Mouse (Mus musculus): ENCODE results near the gene Tmem239. TPM values are rescaled to one million over a fixed set of nuclear protein-coding genes. Genes with fewer than 3 reads are reported as not detected.
"Not testable (repeated sequence)": the region's sequence is repeated elsewhere in the genome, so short reads cannot be mapped to it uniquely, and the experiment has no call there.

Tmem239 gene
- total RNA-seq (2014; fragmentation: Nextera tagmentation): not detected in 2 replicates
- total RNA-seq (2017): not detected in 2 replicates
- polyA plus RNA-seq (2012): not detected in 2 replicates

- ATAC-seq (ENCODE audit: extremely low read depth, insufficient number of reproducible peaks, low FRiP score, poor library complexity, severe bottlenecking) (no peak), DNase-seq (ENCODE audit: low spot score) (no peak)
- H3K27me3 ChIP-seq (ENCODE audit: insufficient read depth, low read length): peaks cover 27% of the 10 kb centered on the region
- H3K4me1 ChIP-seq (ENCODE audit: insufficient read depth, low read depth, low read length): peaks cover 3% of the 10 kb centered on the region
- H3K9me3 ChIP-seq (replicated peaks): no peaks in the 10 kb centered on the region
- TF ChIP-seq POLR2AphosphoS5 (IDR thresholded peaks at IDR 0.05; ENCODE audit: insufficient replicate concordance, low read depth, low read length) (no peak), GATA2 (IDR thresholded peaks at IDR 0.05; ENCODE audit: borderline replicate concordance, low read depth, low read length) (no peak), GATA1 (IDR thresholded peaks at IDR 0.05; ENCODE audit: borderline replicate concordance, low read length) (no peak), TAL1 (conservative IDR thresholded peaks at IDR 0.05; ENCODE audit: low read depth, low read length) (no peak), CTCF (IDR thresholded peaks at IDR 0.05; ENCODE audit: low read depth, low read length) (no peak)
- no peaks in the 10 kb centered on the region for H3K36me3 ChIP-seq (replicated peaks)
- no peak within 1 kb of the TSS for H3K4me3 ChIP-seq (ENCODE audit: low read depth, low read length)
Observed at GRCm38 (mm10) chr2:130406178-130406577, at the start of gene Tmem239. Tmem239 (plus strand) TSS chr2:130406478.

- Histone ChIP-seq H3K4me3 (ENCODE audit: low read depth, low read length) (no peak overlapping the region), H3K36me3 (replicated peaks) (no peaks in the 10 kb centered on the region), H3K27me3 (ENCODE audit: insufficient read depth, low read length) (peaks cover 14% of the 10 kb centered on the region; the same call in 1 of the 2 replicates), H3K4me1 (ENCODE audit: insufficient read depth, low read depth, low read length) (no peaks in the 10 kb centered on the region; the same call in 1 of the 2 replicates), H3K9me3 (replicated peaks) (no peaks in the 10 kb centered on the region)
- DNase-seq (ENCODE audit: low spot score) (no peak), ATAC-seq (ENCODE audit: extremely low read depth, insufficient number of reproducible peaks, low FRiP score, poor library complexity, severe bottlenecking) (no peak)
- TF ChIP-seq CTCF (IDR thresholded peaks at IDR 0.05; ENCODE audit: low read depth, low read length): no peak
- no peak for TF ChIP-seq TAL1 (conservative IDR thresholded peaks at IDR 0.05; ENCODE audit: low read depth, low read length)
- TF ChIP-seq GATA2 (IDR thresholded peaks at IDR 0.05; ENCODE audit: borderline replicate concordance, low read depth, low read length): no peak
- TF ChIP-seq POLR2AphosphoS5 (IDR thresholded peaks at IDR 0.05; ENCODE audit: insufficient replicate concordance, low read depth, low read length): no peak
- no peak for TF ChIP-seq GATA1 (IDR thresholded peaks at IDR 0.05; ENCODE audit: borderline replicate concordance, low read length)
Observed at GRCm38 (mm10) chr2:130357551-130357950, 48.7 kb upstream of the Tmem239 start.

- no peaks in the 10 kb centered on the region; the same call in 1 of the 2 replicates for H3K4me1 ChIP-seq (ENCODE audit: insufficient read depth, low read depth, low read length)
- no peak for DNase-seq (ENCODE audit: low spot score)
- no peaks in the 10 kb centered on the region for H3K36me3 ChIP-seq (replicated peaks)
- no peaks in the 10 kb centered on the region for H3K9me3 ChIP-seq (replicated peaks)
- TF ChIP-seq GATA1 (IDR thresholded peaks at IDR 0.05; ENCODE audit: borderline replicate concordance, low read length) (no peak), CTCF (IDR thresholded peaks at IDR 0.05; ENCODE audit: low read depth, low read length) (no peak), GATA2 (IDR thresholded peaks at IDR 0.05; ENCODE audit: borderline replicate concordance, low read depth, low read length) (no peak), POLR2AphosphoS5 (IDR thresholded peaks at IDR 0.05; ENCODE audit: insufficient replicate concordance, low read depth, low read length) (no peak), TAL1 (conservative IDR thresholded peaks at IDR 0.05; ENCODE audit: low read depth, low read length) (no peak)
- H3K27me3 ChIP-seq (ENCODE audit: insufficient read depth, low read length): peaks cover 14% of the 10 kb centered on the region; the same call in 1 of the 2 replicates
- no peak overlapping the region for H3K4me3 ChIP-seq (ENCODE audit: low read depth, low read length)
- ATAC-seq (ENCODE audit: extremely low read depth, insufficient number of reproducible peaks, low FRiP score, poor library complexity, severe bottlenecking): no peak
Observed at GRCm38 (mm10) chr2:130358852-130359251, 47.4 kb upstream of the Tmem239 start.

GRCm38 (mm10) chr2:130362511-130363026, 43.7 kb upstream of the Tmem239 start:
- TF ChIP-seq CTCF (IDR thresholded peaks at IDR 0.05; ENCODE audit: low read depth, low read length) (no peak), GATA1 (IDR thresholded peaks at IDR 0.05; ENCODE audit: borderline replicate concordance, low read length) (no peak)
- Histone ChIP-seq H3K27me3 (ENCODE audit: insufficient read depth, low read length) (peaks cover 31% of the 10 kb centered on the region), H3K36me3 (replicated peaks) (no peaks in the 10 kb centered on the region), H3K4me1 (ENCODE audit: insufficient read depth, low read depth, low read length) (no peaks in the 10 kb centered on the region; the same call in 1 of the 2 replicates), H3K9me3 (replicated peaks) (no peaks in the 10 kb centered on the region), H3K4me3 (ENCODE audit: low read depth, low read length) (no peak overlapping the region)
- ATAC-seq (ENCODE audit: extremely low read depth, insufficient number of reproducible peaks, low FRiP score, poor library complexity, severe bottlenecking): no peak
- peak; percentile 42 for DNase-seq (ENCODE audit: low spot score)

GRCm38 (mm10) chr2:130365211-130366094, 40.8 kb upstream of the Tmem239 start:
- TF ChIP-seq POLR2AphosphoS5 (IDR thresholded peaks at IDR 0.05; ENCODE audit: insufficient replicate concordance, low read depth, low read length): no peak
- TF ChIP-seq GATA1 (IDR thresholded peaks at IDR 0.05; ENCODE audit: borderline replicate concordance, low read length): no peak
- TF ChIP-seq TAL1 (conservative IDR thresholded peaks at IDR 0.05; ENCODE audit: low read depth, low read length): no peak
- no peak for TF ChIP-seq CTCF (IDR thresholded peaks at IDR 0.05; ENCODE audit: low read depth, low read length)
- TF ChIP-seq GATA2 (IDR thresholded peaks at IDR 0.05; ENCODE audit: borderline replicate concordance, low read depth, low read length): no peak
- no peaks in the 10 kb centered on the region for H3K36me3 ChIP-seq (replicated peaks)
- H3K9me3 ChIP-seq (replicated peaks): no peaks in the 10 kb centered on the region
- peaks cover 25% of the 10 kb centered on the region for H3K27me3 ChIP-seq (ENCODE audit: insufficient read depth, low read length)
- DNase-seq (ENCODE audit: low spot score) (no peak), ATAC-seq (ENCODE audit: extremely low read depth, insufficient number of reproducible peaks, low FRiP score, poor library complexity, severe bottlenecking) (no peak)
- peaks cover 3% of the 10 kb centered on the region; the same call in 1 of the 2 replicates for H3K4me1 ChIP-seq (ENCODE audit: insufficient read depth, low read depth, low read length)
- no peak overlapping the region for H3K4me3 ChIP-seq (ENCODE audit: low read depth, low read length)

- Histone ChIP-seq H3K4me1 (ENCODE audit: insufficient read depth, low read depth, low read length) (peaks cover 7% of the 10 kb centered on the region; the same call in 1 of the 2 replicates), H3K9me3 (replicated peaks) (no peaks in the 10 kb centered on the region), H3K4me3 (ENCODE audit: low read depth, low read length) (no peak overlapping the region), H3K27me3 (ENCODE audit: insufficient read depth, low read length) (peaks cover 17% of the 10 kb centered on the region), H3K36me3 (replicated peaks) (no peaks in the 10 kb centered on the region)
- TF ChIP-seq TAL1 (conservative IDR thresholded peaks at IDR 0.05; ENCODE audit: low read depth, low read length) (no peak), POLR2AphosphoS5 (IDR thresholded peaks at IDR 0.05; ENCODE audit: insufficient replicate concordance, low read depth, low read length) (no peak), GATA1 (IDR thresholded peaks at IDR 0.05; ENCODE audit: borderline replicate concordance, low read length) (no peak), GATA2 (IDR thresholded peaks at IDR 0.05; ENCODE audit: borderline replicate concordance, low read depth, low read length) (no peak), CTCF (IDR thresholded peaks at IDR 0.05; ENCODE audit: low read depth, low read length) (no peak)
- no peak for ATAC-seq (ENCODE audit: extremely low read depth, insufficient number of reproducible peaks, low FRiP score, poor library complexity, severe bottlenecking)
- no peak for DNase-seq (ENCODE audit: low spot score)
Observed at GRCm38 (mm10) chr2:130367386-130367785, 38.9 kb upstream of the Tmem239 start.

GRCm38 (mm10) chr2:130373026-130373425, 33.3 kb upstream of the Tmem239 start:
- peaks cover 14% of the 10 kb centered on the region for H3K27me3 ChIP-seq (ENCODE audit: insufficient read depth, low read length)

More at GRCm38 (mm10) chr2:130373026-130373425, 33.3 kb upstream of the Tmem239 start:
- H3K36me3 ChIP-seq (replicated peaks); H3K4me3 ChIP-seq (ENCODE audit: low read depth, low read length); ATAC-seq (ENCODE audit: extremely low read depth, insufficient number of reproducible peaks, low FRiP score, poor library complexity, severe bottlenecking); H3K4me1 ChIP-seq (ENCODE audit: insufficient read depth, low read depth, low read length); DNase-seq (ENCODE audit: low spot score); H3K9me3 ChIP-seq (replicated peaks): not testable (repeated sequence)
